Mouse (Mus musculus) fat pad, adult 2 months (tissue): ENCODE data around the gene Vmn1r91.
"Not testable (repeated sequence)": the region's sequence is repeated elsewhere in the genome, so short reads cannot be mapped to it uniquely, and the experiment has no call there.

Source experiments
- DNase-seq: peaks from one replicate; pipeline ENCODE4 v3.0.0-alpha.2; 2011; ENCODE audit warnings: low read depth, low spot score; ENCODE audit errors: extremely low read depth

Gene Vmn1r91

GRCm38 (mm10) chr7:20099380-20099779 lies at the start of gene Vmn1r91:
TSS of gene Vmn1r91 (plus strand) at chr7:20099680.
- DNase-seq = not testable (repeated sequence)

GRCm38 (mm10) chr7:20064100-20064499 lies 35.4 kb upstream of the Vmn1r91 start:
- not testable (repeated sequence) for DNase-seq

- not testable (repeated sequence) for DNase-seq
Measured at GRCm38 (mm10) chr7:20078118-20078517, 21.4 kb upstream of the Vmn1r91 start.

- DNase-seq = not testable (repeated sequence)
Measured at GRCm38 (mm10) chr7:20122479-20122878, 23.0 kb downstream of the Vmn1r91 start, which contains the start of gene Gm16442. TSS of gene Gm16442 (minus strand) at chr7:20122579.

GRCm38 (mm10) chr7:20138988-20139387 lies 39.5 kb downstream of the Vmn1r91 start, which contains the start of gene Vmn1r93:
TSS of gene Vmn1r93 (minus strand) at chr7:20139088.
- not testable (repeated sequence) for DNase-seq
